Mouse (Mus musculus): ENCODE data around the gene Neurl1b.

Gene Neurl1b

GRCm38 (mm10) chr17:26490910-26491309 is 76.3 kb downstream of the Neurl1b start:
- no peak for DNase-seq (ENCODE audit: low spot score in 2 of 2)

- DNase-seq (ENCODE audit: low spot score in 2 of 2) = no peak
Measured at GRCm38 (mm10) chr17:26492246-26492645, 77.6 kb downstream of the Neurl1b start.

- no peak for DNase-seq (ENCODE audit: low spot score in 2 of 2)
Measured at GRCm38 (mm10) chr17:26494642-26495468, 80.2 kb downstream of the Neurl1b start.
